Mouse (Mus musculus): ENCODE measurements at regions not wholly inside any gene's neighbourhood (a gene's known extent, or its start where the extent isn't known, plus 50 kb on each side); places are given as distances from the start of the nearest gene placed in this dataset.

DNA sequence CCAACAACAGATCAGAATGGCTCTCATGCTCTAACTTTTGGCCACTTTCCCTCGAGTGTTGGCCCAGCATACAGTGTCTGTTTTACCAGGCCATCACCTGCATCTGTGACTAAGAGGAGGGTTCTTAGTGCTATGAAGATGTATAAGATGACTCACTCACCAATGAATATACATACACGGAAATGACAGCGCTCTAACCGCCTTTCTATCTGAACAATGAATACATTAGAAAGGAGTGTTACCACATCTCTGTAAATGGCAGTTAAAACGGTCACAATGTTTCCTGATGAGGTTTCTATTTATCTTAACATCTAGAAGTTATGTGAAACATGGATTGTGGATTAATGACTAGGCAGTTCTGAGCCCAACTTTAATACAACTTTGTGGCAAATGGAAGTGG, 135.0 kb upstream of the Pkn2 start:
- TF ChIP-seq POLR2A (IDR thresholded peaks at IDR 0.05; ENCODE audit: insufficient read depth, low read length) (no peak), CTCF (IDR thresholded peaks at IDR 0.05; ENCODE audit: low read depth, low read length) (no peak), EP300 (IDR thresholded peaks at IDR 0.05; ENCODE audit: insufficient read depth, low read depth, low read length) (no peak)
